Mouse (Mus musculus) stomach, embryonic 15.5 days (tissue): ENCODE measurements around the gene Car5b. TPM values are rescaled to one million over a fixed set of nuclear protein-coding genes. Genes with fewer than 3 reads are reported as not detected.

Experiments
- ATAC-seq: fragments of 200-750 bp; cut with Nextera tagmentation; 2 replicates; pipeline ENCODE4 v1.8.0; 2017; ENCODE audit warnings: low read depth, moderate number of reproducible peaks, moderate TSS enrichment; ENCODE audit not compliant: insufficient read depth, low FRiP score
- H3K27ac ChIP-seq: fragments of 300-500 bp; sonication (generic); 2 replicates; pipeline ENCODE4 v1.5.1; 2015; ENCODE audit warnings: mild to moderate bottlenecking, inconsistent platforms
- H3K27me3 ChIP-seq: fragments of 300-500 bp; sonication (generic); replicated peaks from 2 replicates; pipeline ENCODE4 v1.6.1; 2015; ENCODE audit warnings: inconsistent platforms
- H3K36me3 ChIP-seq: fragments of 300-500 bp; sonication (generic); 2 replicates; pipeline ENCODE4 v1.6.1; 2015; ENCODE audit warnings: inconsistent platforms
- H3K4me1 ChIP-seq: fragments of 300-500 bp; sonication (generic); 2 replicates; pipeline ENCODE4 v1.6.1; 2015; ENCODE audit warnings: inconsistent platforms
- H3K4me2 ChIP-seq: fragments of 300-500 bp; sonication (generic); 2 replicates; pipeline ENCODE4 v1.6.1; 2015; ENCODE audit warnings: mild to moderate bottlenecking, inconsistent platforms
- H3K4me3 ChIP-seq: fragments of 300-500 bp; sonication (generic); replicated peaks from 2 replicates; pipeline ENCODE4 v1.5.1; 2015; ENCODE audit warnings: inconsistent platforms
- H3K9ac ChIP-seq: fragments of 300-500 bp; sonication (generic); 2 replicates; pipeline ENCODE4 v1.6.1; 2015; ENCODE audit warnings: inconsistent platforms
- H3K9me3 ChIP-seq: fragments of 300-500 bp; sonication (generic); 2 replicates; pipeline ENCODE4 v1.6.1; 2016; ENCODE audit warnings: inconsistent platforms
- WGBS: fragments of 180-500 bp; shearing (Covaris S2); methylation state at CpG from one replicate; pipeline ENCODE4 v1.1.7; 2015; 5-methylcytosine and 5-hydroxymethylcytosine counted together
- polyA plus RNA-seq: library from polyadenylated mRNA; unstranded; fragments of >200 nt; fragmentation: Nextera tagmentation; extraction: Ambion mirVana; gene quantifications from 2 replicates; pipeline ENCODE4 v1.2.1, GENCODE M21; 2015

Gene Car5b
- polyA plus RNA-seq, 1 experiment from 2014 or later: 1.3 TPM

DNA sequence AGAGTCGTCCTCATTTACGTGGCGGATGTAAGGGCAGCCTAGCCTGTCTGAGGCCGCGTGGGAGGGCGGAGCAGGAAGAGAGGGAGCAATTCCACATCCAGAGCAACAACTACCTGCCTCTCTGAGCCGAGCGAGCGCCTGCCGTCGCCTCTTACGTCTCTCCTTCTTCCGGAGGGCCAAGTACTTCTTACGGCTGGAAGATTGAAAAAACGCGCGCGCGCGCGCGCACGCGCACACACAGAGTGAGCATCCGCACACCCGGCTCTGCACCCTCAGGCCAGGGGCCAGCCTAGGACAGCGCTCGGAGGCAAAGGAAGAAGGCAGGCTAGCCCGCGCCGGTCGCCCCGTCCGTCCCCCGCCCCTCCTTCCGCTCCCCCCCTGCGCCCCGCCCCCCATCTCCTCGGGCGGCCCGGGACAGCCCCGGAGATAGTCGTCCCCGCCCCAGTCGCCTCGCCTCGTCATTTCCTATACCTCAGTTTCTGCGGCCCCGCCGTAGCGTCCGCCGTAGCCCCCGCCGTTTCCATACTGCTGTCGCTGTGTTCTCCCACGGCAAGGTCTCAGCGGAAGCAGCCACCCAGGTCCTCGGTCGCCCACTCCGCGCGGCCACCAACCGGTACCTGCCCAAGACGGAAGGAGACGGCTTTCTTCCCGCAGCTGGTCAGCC, 69.9 kb downstream of the Car5b start:
- no peaks in the 10 kb centered on the region for H3K9me3 ChIP-seq
- ATAC-seq: peak; percentile 90
- WGBS: 16% methylated on average over 41 of the region's 67 CpGs

DNA sequence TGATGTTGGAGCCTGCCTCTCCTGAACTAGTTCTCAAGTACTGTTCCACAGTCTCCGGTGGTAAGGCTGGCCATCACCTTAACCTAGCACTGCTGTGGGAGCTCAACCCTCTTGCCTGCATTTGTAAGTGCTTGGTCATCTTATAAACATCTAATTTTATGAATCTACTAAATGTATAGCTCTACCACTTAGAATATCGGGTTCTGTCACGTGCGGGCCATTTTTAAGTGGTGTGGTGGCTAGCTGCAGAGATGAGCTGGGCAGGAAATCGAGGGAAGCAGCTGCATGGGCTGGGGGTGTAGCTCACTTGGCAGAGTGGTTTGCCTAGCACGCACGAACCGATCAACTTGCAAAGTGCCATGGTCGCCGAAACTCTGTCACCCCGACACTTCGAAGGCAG, 70.4 kb downstream of the Car5b start:
- H3K27ac ChIP-seq: peak overlapping the region; percentile 98
- no peak overlapping the region for H3K9ac ChIP-seq
- no peaks in the 10 kb centered on the region for H3K4me1 ChIP-seq
- 27% methylated on average over 12 of the region's 12 CpGs for WGBS
- peak overlapping the region; percentile 65 for H3K4me3 ChIP-seq
- peak overlapping the region; percentile 50 for H3K4me2 ChIP-seq
- no peaks in the 10 kb centered on the region for H3K27me3 ChIP-seq
- H3K9me3 ChIP-seq: no peaks in the 10 kb centered on the region
- no peaks in the 10 kb centered on the region for H3K36me3 ChIP-seq
- no peak for ATAC-seq

More for the DNA sequence above, 69.9 kb downstream of the Car5b start:
- H3K36me3 ChIP-seq: no peaks in the 10 kb centered on the region
- H3K4me3 ChIP-seq: peak overlapping the region; percentile 65
- H3K9ac ChIP-seq: peak overlapping the region; percentile 78
- H3K4me1 ChIP-seq: no peaks in the 10 kb centered on the region
- H3K27me3 ChIP-seq: no peaks in the 10 kb centered on the region
- peak overlapping the region; percentile 50 for H3K4me2 ChIP-seq
- peak overlapping the region; percentile 98 for H3K27ac ChIP-seq

DNA sequence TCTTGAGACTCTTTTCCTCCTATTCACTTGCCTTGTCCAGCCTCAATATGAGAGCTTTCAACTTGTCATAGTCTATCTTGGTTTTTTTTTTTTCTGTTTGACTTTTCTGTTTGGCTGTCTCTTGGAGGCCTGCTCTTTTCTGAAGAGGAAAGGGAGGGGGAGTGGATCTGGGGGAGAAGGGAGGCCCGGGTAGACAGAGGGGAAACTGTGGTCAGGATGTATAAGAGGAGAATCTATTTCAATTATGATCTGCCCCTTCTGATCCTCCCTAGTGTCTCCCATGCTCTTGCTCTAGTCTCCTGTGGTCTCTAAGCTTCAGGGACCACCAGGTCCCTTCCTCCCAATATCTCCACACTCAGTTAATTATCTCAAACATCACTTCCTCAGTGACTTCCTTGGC, 76.2 kb downstream of the Car5b start:
- H3K27ac ChIP-seq: no peak overlapping the region
- H3K36me3 ChIP-seq: peaks cover 5% of the 10 kb centered on the region; the same call in 1 of the 2 replicates
- H3K9me3 ChIP-seq: no peaks in the 10 kb centered on the region
- ATAC-seq: no peak
- 64% methylated on average over 1 of the region's 1 CpGs for WGBS
- H3K4me1 ChIP-seq: no peaks in the 10 kb centered on the region
- no peak overlapping the region for H3K9ac ChIP-seq
- H3K4me3 ChIP-seq: no peak overlapping the region
- H3K4me2 ChIP-seq: no peak overlapping the region
- H3K27me3 ChIP-seq: no peaks in the 10 kb centered on the region

DNA sequence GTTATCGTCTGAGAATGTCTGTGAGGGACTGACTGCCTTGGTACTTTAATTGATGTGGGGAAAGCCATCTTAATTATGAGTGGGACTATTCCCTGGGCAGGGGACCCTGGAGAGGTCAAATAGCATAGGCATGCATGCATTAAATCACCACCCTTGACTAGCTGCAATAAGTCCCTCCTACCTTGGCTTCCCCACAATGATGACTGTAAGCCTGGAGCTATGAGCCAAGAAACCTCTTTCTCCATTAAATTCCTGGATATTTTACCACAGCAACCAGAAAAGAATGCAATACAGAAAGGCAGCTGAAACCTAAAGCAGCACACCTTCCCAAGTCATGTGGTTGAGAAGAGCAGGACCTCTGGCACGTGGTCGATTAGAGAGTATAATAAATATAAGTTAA, 83.4 kb downstream of the Car5b start:
- no peak overlapping the region for H3K27ac ChIP-seq
- no peaks in the 10 kb centered on the region for H3K4me1 ChIP-seq
- no peak for ATAC-seq
- no peaks in the 10 kb centered on the region for H3K27me3 ChIP-seq
- WGBS: 95% methylated on average over 3 of the region's 3 CpGs
- no peak overlapping the region for H3K4me3 ChIP-seq
- H3K9me3 ChIP-seq: no peaks in the 10 kb centered on the region
- H3K9ac ChIP-seq: no peak overlapping the region
- H3K4me2 ChIP-seq: no peak overlapping the region
- H3K36me3 ChIP-seq: no peaks in the 10 kb centered on the region

DNA sequence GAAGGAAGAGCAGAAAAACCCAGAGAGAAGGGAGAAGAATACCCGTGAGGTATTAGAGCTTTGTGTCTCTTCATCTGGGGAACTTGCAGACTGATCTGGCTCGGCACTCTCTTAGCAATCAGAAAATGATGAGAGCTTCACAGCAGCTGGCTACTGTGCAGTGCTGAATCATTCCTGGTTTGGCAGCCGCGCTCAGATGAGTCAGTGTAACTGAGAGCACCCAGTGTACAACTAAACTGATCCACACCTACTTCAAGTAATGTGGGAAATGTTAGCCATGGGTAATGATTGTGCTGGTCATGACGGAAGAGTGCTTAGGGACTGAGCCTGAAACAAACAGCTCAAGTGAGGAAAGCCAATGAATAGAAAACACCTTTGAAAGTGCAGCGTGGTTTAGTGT, 89.2 kb downstream of the Car5b start:
- Histone ChIP-seq H3K4me1 (no peaks in the 10 kb centered on the region), H3K9me3 (no peaks in the 10 kb centered on the region), H3K4me3 (no peak overlapping the region), H3K9ac (no peak overlapping the region), H3K27ac (no peak overlapping the region), H3K4me2 (no peak overlapping the region), H3K36me3 (no peaks in the 10 kb centered on the region), H3K27me3 (no peaks in the 10 kb centered on the region)
- ATAC-seq: no peak
- WGBS: 89% methylated on average over 6 of the region's 6 CpGs

DNA sequence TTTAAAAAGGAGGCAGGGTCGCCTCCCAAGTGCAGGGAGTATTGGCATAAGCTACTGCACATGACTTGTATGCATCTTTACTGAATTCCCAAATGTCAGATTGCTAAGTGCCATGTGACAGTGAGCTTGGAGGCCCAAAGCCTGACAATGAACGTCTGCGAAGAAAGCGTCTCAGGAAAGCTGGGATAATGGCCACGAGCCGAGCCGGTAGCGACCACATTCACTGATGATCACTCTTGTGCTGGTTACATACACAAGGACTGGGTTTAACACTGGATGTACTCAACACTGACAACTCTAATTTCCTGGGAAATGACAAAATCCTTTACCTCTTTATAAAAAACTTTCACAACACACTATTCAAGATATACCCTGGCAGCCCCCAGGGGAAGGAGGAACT, 93.1 kb downstream of the Car5b start:
- Histone ChIP-seq H3K4me3 (no peak overlapping the region), H3K36me3 (no peaks in the 10 kb centered on the region), H3K27ac (no peak overlapping the region), H3K27me3 (no peaks in the 10 kb centered on the region), H3K4me1 (no peaks in the 10 kb centered on the region), H3K9me3 (no peaks in the 10 kb centered on the region), H3K4me2 (no peak overlapping the region), H3K9ac (no peak overlapping the region)
- 87% methylated on average over 8 of the region's 8 CpGs for WGBS
- no peak for ATAC-seq

DNA sequence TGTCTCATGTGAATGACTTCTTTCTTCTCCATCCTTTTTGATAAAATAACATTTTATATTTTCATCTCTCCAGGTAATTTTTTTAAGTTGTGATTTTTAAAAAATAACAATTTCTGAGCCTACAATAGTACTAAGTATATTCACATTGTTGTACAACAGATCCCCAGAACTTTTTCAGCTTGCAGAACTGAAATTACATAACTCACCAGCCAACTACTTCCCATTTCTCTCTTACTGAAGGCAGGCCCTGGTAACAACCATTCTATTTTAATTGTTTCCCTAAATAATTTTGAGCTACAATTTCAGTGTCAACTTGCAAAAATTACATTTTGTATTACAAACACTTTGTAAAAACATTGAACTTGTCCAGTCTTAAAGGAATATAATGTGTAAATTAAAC, 98.2 kb downstream of the Car5b start:
- H3K27me3 ChIP-seq: no peaks in the 10 kb centered on the region
- no peak for ATAC-seq

More for the DNA sequence above, 98.2 kb downstream of the Car5b start:
- H3K9ac ChIP-seq: no peak overlapping the region
- no peaks in the 10 kb centered on the region for H3K36me3 ChIP-seq
- H3K9me3 ChIP-seq: no peaks in the 10 kb centered on the region
- H3K4me3 ChIP-seq: no peak overlapping the region
- H3K4me1 ChIP-seq: no peaks in the 10 kb centered on the region
- H3K4me2 ChIP-seq: no peak overlapping the region
- no peak overlapping the region for H3K27ac ChIP-seq

Other genes with a start within 250 kb of the Car5b start
- gene Ap1s2, start 119.0 kb downstream of the Car5b start, polyA plus RNA-seq: 22.5 and 23.5 TPM in 2 replicates
- gene Zrsr2, start 69.3 kb downstream of the Car5b start, polyA plus RNA-seq: 47.8 and 55.0 TPM in 2 replicates
- 22.5 and 25.2 TPM in 2 replicates for gene Siah1b, start 48.5 kb upstream of the Car5b start, polyA plus RNA-seq
- 10.5 and 14.9 TPM in 2 replicates for gene Cltrn, start 60.8 kb upstream of the Car5b start, polyA plus RNA-seq
- gene Ace2, start 111.3 kb upstream of the Car5b start, polyA plus RNA-seq: 11.5 and 16.6 TPM in 2 replicates
- 0.39 and 0.64 TPM in 2 replicates for gene Bmx, start 230.2 kb upstream of the Car5b start, polyA plus RNA-seq
- gene Pir, start 241.4 kb upstream of the Car5b start, polyA plus RNA-seq: 8.8 and 11.2 TPM in 2 replicates